Mouse (Mus musculus) CH12.LX (cell line): ENCODE measurements around the gene Dapk3. TPM values are rescaled to one million over a fixed set of nuclear protein-coding genes. Genes with fewer than 3 reads are reported as not detected.

Experiments
- DNase-seq: peaks from one replicate; pipeline ENCODE4 v3.0.0-alpha.2; 2013; ENCODE audit errors: extremely low read depth
- H3K27ac ChIP-seq: 2 replicates; pipeline ENCODE4 v1.5.1; 2012; ENCODE audit warnings: low read depth, mild to moderate bottlenecking, control low read depth, moderate library complexity; ENCODE audit not compliant: insufficient read depth
- H3K27me3 ChIP-seq: replicated peaks from 2 replicates; pipeline ENCODE3; 2012; ENCODE audit warnings: inconsistent platforms
- H3K36me3 ChIP-seq, 2 experiments: replicated peaks in 1 of 2; 2 replicates each; pipeline versions ENCODE3 to v1.6.1; 2012; ENCODE audit warnings: inconsistent platforms in 1 of 2, low read length in 1 of 2, mild to moderate bottlenecking in 1 of 2, mixed read lengths in 1 of 2, moderate library complexity in 1 of 2; ENCODE audit not compliant: control insufficient read depth in 1 of 2, insufficient read depth in 1 of 2
- H3K4me1 ChIP-seq, 2 experiments: 2 replicates each; pipeline ENCODE4 v1.6.1; 2012; ENCODE audit warnings: inconsistent platforms in 1 of 2, moderate library complexity in 1 of 2; ENCODE audit not compliant: insufficient read depth in 2 of 2, control insufficient read depth in 1 of 2
- H3K4me2 ChIP-seq: 2 replicates; pipeline ENCODE4 v1.6.1; 2012; ENCODE audit warnings: low read depth, mild to moderate bottlenecking, control low read depth; ENCODE audit not compliant: poor library complexity, insufficient read depth, severe bottlenecking
- H3K4me3 ChIP-seq, 3 experiments: fragments of 150-350 bp in 1 of 3; sonication (generic) in 1 of 3; replicated peaks in 1 of 3; 2 replicates each; pipeline versions ENCODE3 to v1.5.1; 2011 to 2012; ENCODE audit warnings: low read depth in 2 of 3, low read length in 2 of 3, mild to moderate bottlenecking in 2 of 3, moderate library complexity in 2 of 3, control low read depth in 1 of 3, improper control_type of control experiment in 1 of 3, inconsistent platforms in 1 of 3, mixed read lengths in 1 of 3; ENCODE audit not compliant: poor library complexity in 1 of 3
- H3K79me2 ChIP-seq: replicated peaks from 2 replicates; pipeline ENCODE4 v1.6.1; 2012; ENCODE audit warnings: mild to moderate bottlenecking, moderate library complexity; ENCODE audit not compliant: control insufficient read depth, poor library complexity, insufficient read depth, severe bottlenecking; ENCODE audit errors: extremely low read depth
- H3K9ac ChIP-seq: 2 replicates; pipeline ENCODE4 v1.6.1; 2012; ENCODE audit warnings: low read depth, mild to moderate bottlenecking, control low read depth, moderate library complexity; ENCODE audit not compliant: insufficient read depth
- H3K9me3 ChIP-seq: replicated peaks from 2 replicates; pipeline ENCODE3; 2012; ENCODE audit warnings: low read length, inconsistent platforms, mixed read lengths
- BHLHE40 ChIP-seq: IDR thresholded peaks from 2 replicates; pipeline ENCODE4 v1.6.1; 2011; ENCODE audit warnings: mild to moderate bottlenecking, low read depth, low read length, improper control_type of control experiment
- CHD1 ChIP-seq: IDR thresholded peaks from 2 replicates; pipeline ENCODE4 v1.6.1; 2012; ENCODE audit warnings: low read depth, low read length, improper control_type of control experiment, inconsistent platforms
- E2F4 ChIP-seq: IDR thresholded peaks from 2 replicates; pipeline ENCODE4 v1.6.1; 2011; ENCODE audit warnings: low read depth, low read length, improper control_type of control experiment; ENCODE audit not compliant: insufficient replicate concordance
- ETS1 ChIP-seq: conservative IDR thresholded peaks from 2 replicates; pipeline ENCODE4 v1.6.1; 2012; ENCODE audit warnings: low read depth, mild to moderate bottlenecking, inconsistent platforms, low read length, improper control_type of control experiment, moderate library complexity
- GABPA ChIP-seq: IDR thresholded peaks from 2 replicates; pipeline ENCODE4 v1.6.1; 2012; ENCODE audit warnings: low read depth, low read length, improper control_type of control experiment, inconsistent platforms; ENCODE audit not compliant: insufficient replicate concordance
- HCFC1 ChIP-seq: IDR thresholded peaks from 2 replicates; pipeline ENCODE4 v1.6.1; 2012; ENCODE audit warnings: low read depth, mild to moderate bottlenecking, inconsistent platforms, low read length, improper control_type of control experiment
- JUN ChIP-seq: IDR thresholded peaks from 2 replicates; pipeline ENCODE4 v1.6.1; 2011; ENCODE audit warnings: low read depth, mild to moderate bottlenecking, low read length, improper control_type of control experiment, moderate library complexity; ENCODE audit not compliant: insufficient read depth
- JUND ChIP-seq: conservative IDR thresholded peaks from 2 replicates; pipeline ENCODE4 v1.6.1; 2011; ENCODE audit warnings: low read depth, low read length, improper control_type of control experiment
- MAX ChIP-seq: IDR thresholded peaks from 2 replicates; pipeline ENCODE4 v1.6.1; 2011; ENCODE audit warnings: low read length, improper control_type of control experiment
- MAZ ChIP-seq: IDR thresholded peaks from 2 replicates; pipeline ENCODE4 v1.6.1; 2012; ENCODE audit warnings: low read depth, mild to moderate bottlenecking, inconsistent platforms, low read length, improper control_type of control experiment, moderate library complexity
- NRF1 ChIP-seq: IDR thresholded peaks from 2 replicates; pipeline ENCODE4 v1.6.1; 2014; ENCODE audit warnings: low read depth, mild to moderate bottlenecking, inconsistent platforms, low read length, improper control_type of control experiment, moderate library complexity
- POLR2A ChIP-seq: IDR thresholded peaks from 2 replicates; pipeline ENCODE4 v1.6.1; 2011; ENCODE audit warnings: low read depth, mild to moderate bottlenecking, improper control_type of control experiment, low read length
- RCOR1 ChIP-seq: conservative IDR thresholded peaks from 2 replicates; pipeline ENCODE4 v1.6.1; 2012; ENCODE audit warnings: low read depth, mild to moderate bottlenecking, inconsistent platforms, low read length, improper control_type of control experiment
- SIN3A ChIP-seq: IDR thresholded peaks from 2 replicates; pipeline ENCODE4 v1.6.1; 2012; ENCODE audit warnings: low read length, improper control_type of control experiment, inconsistent platforms
- TCF12 ChIP-seq: IDR thresholded peaks from 2 replicates; pipeline ENCODE4 v1.6.1; 2014; ENCODE audit warnings: low read depth, mild to moderate bottlenecking, inconsistent platforms, low read length, improper control_type of control experiment
- ZC3H11A ChIP-seq: IDR thresholded peaks from 2 replicates; pipeline ENCODE4 v1.6.1; 2012; ENCODE audit warnings: low read depth, mild to moderate bottlenecking, inconsistent platforms, low read length, improper control_type of control experiment
- ZMIZ1 ChIP-seq: IDR thresholded peaks from 2 replicates; pipeline ENCODE4 v1.6.1; 2012; ENCODE audit warnings: low read depth, mild to moderate bottlenecking, inconsistent platforms, low read length, improper control_type of control experiment
- dilution Hi-C: fragments of 300-500 bp; cut with MboI; formaldehyde crosslinking; loops from 2 replicates; pipeline ENCODE4 v1.14.3; 2020; ENCODE audit warnings: low sequenced_read_pairs; ENCODE audit not compliant: extremely low pct_unique_long_range_greater_than_20kb, extremely low pct_ligation_motif_present
- in situ Hi-C: fragments of 300-500 bp; cut with MboI; formaldehyde crosslinking; loops from 3 replicates; pipeline ENCODE4 v1.14.3; 2019; ENCODE audit warnings: low sequenced_read_pairs, low pct_ligation_motif_present, low pct_unique_long_range_greater_than_20kb, mixed read lengths
- polyA plus RNA-seq: library from polyadenylated mRNA; unstranded; fragments of >175 nt; gene quantifications from 2 replicates; pipeline ENCODE4 v1.2.1, GENCODE M21; 2012; ENCODE audit warnings: low read depth; ENCODE audit not compliant: insufficient read length
- total RNA-seq, 2 experiments: library from RNA; depleted of rRNA; stranded (reverse); fragments of 300-350 nt in 1 of 2; fragments of >200 nt in 1 of 2; gene quantifications; 2 replicates each; pipeline ENCODE4 v1.2.3; 2012 to 2014

Gene Dapk3
- total and polyA plus RNA-seq, 3 experiments, result 25.4 to 46.2 (median 44.5) TPM

DNA sequence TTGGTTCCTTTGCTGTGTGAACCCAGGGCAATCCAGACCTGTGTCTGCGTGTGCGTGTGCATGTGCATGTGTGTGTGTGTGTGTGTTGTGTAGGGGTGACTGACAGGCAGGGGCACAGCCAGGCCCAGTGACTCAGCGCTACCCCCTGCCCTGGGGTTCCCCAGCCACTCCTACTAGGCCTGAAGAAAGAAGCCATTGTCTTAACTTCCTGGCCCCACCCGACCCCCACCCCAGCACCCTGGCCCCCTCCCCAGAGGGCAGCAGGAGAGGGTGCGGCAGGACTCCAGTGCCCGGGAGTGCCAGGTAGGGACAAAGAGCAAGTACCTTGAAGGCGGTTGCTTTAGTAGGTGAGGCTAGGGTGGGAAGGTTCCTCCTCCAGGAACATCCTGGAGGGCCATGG lies 37.0 kb upstream of the Dapk3 start:
- in situ Hi-C loops, result no loop called here
- H3K4me2 ChIP-seq, result no peak overlapping the region
- H3K36me3 ChIP-seq, result peaks cover 61 to 90% of the 10 kb centered on the region in 2 experiments

DNA sequence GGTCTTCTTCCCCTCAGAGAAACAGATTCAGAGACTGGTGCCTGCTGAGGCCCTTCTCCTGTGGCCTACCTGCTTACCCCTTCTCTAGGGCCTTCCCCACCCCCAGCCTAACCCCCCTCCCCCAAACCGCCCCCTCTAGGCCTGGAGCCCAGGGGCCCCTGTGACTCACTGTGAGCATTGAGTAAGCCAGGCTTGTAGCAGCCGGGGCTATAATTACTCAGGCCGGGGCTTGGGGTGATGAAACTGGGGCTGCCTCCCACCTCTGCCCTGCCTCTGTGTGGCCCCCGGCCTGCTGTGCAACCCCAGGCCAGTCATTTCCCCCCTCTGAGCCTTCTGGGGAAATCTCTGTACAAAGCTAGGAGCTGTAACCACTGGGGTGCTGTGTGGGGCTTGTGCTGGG lies 36.5 kb upstream of the Dapk3 start:
- Histone ChIP-seq H3K9ac (no peak overlapping the region), H3K36me3 (peaks cover 61 to 90% of the 10 kb centered on the region in 2 experiments), H3K9me3 (no peaks in the 10 kb centered on the region), H3K4me1 (peaks cover 19 to 96% of the 10 kb centered on the region in 2 experiments), H3K27ac (no peak overlapping the region), H3K27me3 (no peaks in the 10 kb centered on the region), H3K4me3 (peak overlapping the region in 1 of 3 experiments; percentile 19), H3K79me2 (peaks cover 76% of the 10 kb centered on the region), H3K4me2 (no peak overlapping the region)
- in situ Hi-C loops (no loop called here), dilution Hi-C loops (no loop called here)
- no peak for TF ChIP-seq JUN
- TF ChIP-seq ETS1, result 0 out of 2 replicates have a peak, but pooled peaks have one; percentile 7
- no peak for DNase-seq

More for the DNA sequence above, 37.0 kb upstream of the Dapk3 start:
- peaks cover 20 to 97% of the 10 kb centered on the region in 2 experiments for H3K4me1 ChIP-seq
- H3K27me3 ChIP-seq, result no peaks in the 10 kb centered on the region
- no peak for DNase-seq
- dilution Hi-C loops, result no loop called here
- no peak overlapping the region for H3K9ac ChIP-seq
- no peak overlapping the region for H3K27ac ChIP-seq
- H3K4me3 ChIP-seq, result peak overlapping the region in 1 of 3 experiments; percentile 4
- H3K79me2 ChIP-seq, result peaks cover 81% of the 10 kb centered on the region
- H3K9me3 ChIP-seq, result no peaks in the 10 kb centered on the region
- TF ChIP-seq JUND (no peak), MAX (no peak), RCOR1 (no peak), NRF1 (no peak), TCF12 (no peak), HCFC1 (no peak), GABPA (no peak), BHLHE40 (no peak), JUN (no peak), SIN3A (no peak), POLR2A (no peak), MAZ (no peak), CHD1 (no peak), ZMIZ1 (no peak), E2F4 (no peak), ZC3H11A (no peak)
- TF ChIP-seq, all 38 proteins: peak for 0
